In genomic region chr14:12820149-12820548, GRCm38 (mm10) we compare ENCODE assay signal across 19 mouse cellular contexts. TPM values are rescaled to one million over a fixed set of nuclear protein-coding genes. Genes with fewer than 3 reads are reported as not detected.
DNase-seq lines count a peak whose midpoint lies in the region; ATAC-seq and TF ChIP-seq lines count a peak whose summit lies in the region.
"Had no signal": no experiment of that assay in that cellular context is flagged by ENCODE, and none has a peak within 500 bp of the region (broad histone marks: within the 10 kb centered on the region; RNA-seq: fewer than 3 reads in every experiment).

No protein-coding gene starts in this region.

- WGBS in heart, embryonic 11.5 days (ENCODE audit: insufficient replicate concordance) = 16% methylated on average over 1 of the region's 1 CpGs
- WGBS in hindbrain, embryonic 15.5 days = 63% methylated on average over 1 of the region's 1 CpGs
- 79% methylated on average over 1 of the region's 1 CpGs for WGBS in neural tube, embryonic 14.5 days

- H3K9ac ChIP-seq in heart, embryonic 11.5 days (ENCODE audit: low read depth, low read length) = no peak overlapping the region
- no peak overlapping the region; the same call in 1 of the 2 replicates for H3K9ac ChIP-seq in hindbrain, embryonic 15.5 days
- H3K9ac ChIP-seq in neural tube, embryonic 14.5 days (replicated peaks; ENCODE audit: low read depth, low read length) = no peak overlapping the region
- H3K9ac ChIP-seq: kidney, embryonic 15.5 days; limb, embryonic 13.5 days; liver, embryonic 15.5 days had no signal

- no peak overlapping the region for H3K4me3 ChIP-seq in heart, embryonic 11.5 days (ENCODE audit: low read depth, low read length)
- peak overlapping the region; percentile 92 for H3K4me3 ChIP-seq in layer of hippocampus, adult 2 months
- peak overlapping the region; percentile 62 for H3K4me3 ChIP-seq in hindbrain, embryonic 15.5 days
- peak overlapping the region; percentile 63 for H3K4me3 ChIP-seq in neural tube, embryonic 14.5 days (ENCODE audit: low read depth, low read length)
- H3K4me3 ChIP-seq: kidney, embryonic 15.5 days; limb, embryonic 13.5 days; liver, embryonic 15.5 days had no signal

- peak overlapping the region; percentile 16 for H3K4me2 ChIP-seq in heart, embryonic 11.5 days
- peak overlapping the region; percentile 73 for H3K4me2 ChIP-seq in hindbrain, embryonic 15.5 days
- H3K4me2 ChIP-seq in neural tube, embryonic 14.5 days (ENCODE audit: low read depth, low read length) = peak overlapping the region; percentile 74
- H3K4me2 ChIP-seq: kidney, embryonic 15.5 days; limb, embryonic 13.5 days; liver, embryonic 15.5 days had no signal

- H3K36me3 ChIP-seq in heart, embryonic 11.5 days (ENCODE audit: control insufficient read depth, insufficient read depth, low read length) = no peaks in the 10 kb centered on the region
- H3K36me3 ChIP-seq in hindbrain, embryonic 15.5 days = no peaks in the 10 kb centered on the region
- no peaks in the 10 kb centered on the region for H3K36me3 ChIP-seq in neural tube, embryonic 14.5 days (ENCODE audit: control insufficient read depth, insufficient read depth, low read length)
- H3K36me3 ChIP-seq: kidney, embryonic 15.5 days; limb, embryonic 13.5 days; liver, embryonic 15.5 days had no signal

- H3K27me3 ChIP-seq in heart, embryonic 11.5 days (ENCODE audit: control insufficient read depth, insufficient read depth, low read length) = peaks cover 6% of the 10 kb centered on the region; the same call in 1 of the 2 replicates
- no peaks in the 10 kb centered on the region for H3K27me3 ChIP-seq in hindbrain, embryonic 15.5 days
- no peaks in the 10 kb centered on the region for H3K27me3 ChIP-seq in neural tube, embryonic 14.5 days (ENCODE audit: control insufficient read depth, insufficient read depth, low read length)

- no peak overlapping the region for H3K27ac ChIP-seq in heart, embryonic 11.5 days (ENCODE audit: low read depth, low read length)
- peak overlapping the region; percentile 99; the same call in 1 of the 2 replicates for H3K27ac ChIP-seq in layer of hippocampus, adult 2 months
- no peak overlapping the region for H3K27ac ChIP-seq in hindbrain, embryonic 15.5 days (replicated peaks)
- H3K27ac ChIP-seq in neural tube, embryonic 14.5 days (ENCODE audit: low read depth, low read length) = no peak overlapping the region
- H3K27ac ChIP-seq: kidney, embryonic 15.5 days; limb, embryonic 13.5 days; liver, embryonic 15.5 days had no signal

- no peaks in the 10 kb centered on the region for H3K9me3 ChIP-seq in heart, embryonic 11.5 days (replicated peaks; ENCODE audit: control insufficient read depth, low read length)
- H3K9me3 ChIP-seq in hindbrain, embryonic 15.5 days = no peaks in the 10 kb centered on the region
- H3K9me3 ChIP-seq in neural tube, embryonic 14.5 days (ENCODE audit: control insufficient read depth, low read length) = no peaks in the 10 kb centered on the region
- H3K9me3 ChIP-seq: kidney, embryonic 15.5 days; limb, embryonic 13.5 days; liver, embryonic 15.5 days had no signal

- peaks cover 9% of the 10 kb centered on the region for H3K4me1 ChIP-seq in heart, embryonic 11.5 days (ENCODE audit: control insufficient read depth, insufficient read depth, low read length)
- H3K4me1 ChIP-seq in hindbrain, embryonic 15.5 days (replicated peaks) = peaks cover 39% of the 10 kb centered on the region
- H3K4me1 ChIP-seq in neural tube, embryonic 14.5 days (ENCODE audit: control insufficient read depth, insufficient read depth, low read length) = peaks cover 10% of the 10 kb centered on the region; the same call in 1 of the 2 replicates
- H3K4me1 ChIP-seq: liver, embryonic 15.5 days had no signal

- no peak for TF ChIP-seq CTCF in layer of hippocampus, adult 2 months (conservative IDR thresholded peaks at IDR 0.05)

- no peak for DNase-seq in heart, adult 8-10 months (ENCODE audit: low spot score)
- no peak for DNase-seq in layer of hippocampus, adult 2 months (ENCODE audit: low spot score in 2 of 2)
- DNase-seq in layer of hippocampus, adult 8-10 months (ENCODE audit: low spot score in 2 of 2) = no peak
- DNase-seq in adipocyte (ENCODE audit: low spot score) = no peak
- DNase-seq in thymus, postnatal 0 days (ENCODE audit: low spot score) = no peak
- DNase-seq: cerebellum, postnatal 10 days; lung, postnatal 10 days; right cerebral cortex, adult 18-20 months; spleen, adult 18-20 months; thymus, postnatal 14 days had no signal

- no peak for ATAC-seq in heart, embryonic 11.5 days (replicated peaks; ENCODE audit: insufficient number of reproducible peaks, low FRiP score, low TSS enrichment)
- ATAC-seq in hindbrain, embryonic 15.5 days (ENCODE audit: low FRiP score, low read depth) = no peak
- ATAC-seq in neural tube, embryonic 14.5 days (ENCODE audit: low read depth) = no peak
- ATAC-seq: Patski had no signal

RNA-seq across cellular contexts. Expression of gene Cadps, which starts 2.7 kb away (rescaled TPM):
- 1.9 and 2.3 TPM in 2 replicates for polyA plus RNA-seq in heart, embryonic 11.5 days (2014; fragmentation: Nextera tagmentation; extraction: Ambion mirVana)
- total RNA-seq in heart, adult 8-10 months (2022) = under 1 TPM; 0.06 to 0.17 (median 0.11) TPM
- 100 to 1,000 TPM; 232 to 234 TPM for total RNA-seq in layer of hippocampus, adult 2 months (2021)
- total RNA-seq in layer of hippocampus, adult 8-10 months (2022) = 100 to 1,000 TPM; 212 to 247 (median 230) TPM
- 40.8 and 44.0 TPM in 2 replicates for polyA plus RNA-seq in hindbrain, embryonic 15.5 days (2015; fragmentation: Nextera tagmentation; extraction: Ambion mirVana)
- 71.6 and 86.2 TPM in 2 replicates for polyA plus RNA-seq in neural tube, embryonic 14.5 days (2014; fragmentation: Nextera tagmentation; extraction: Ambion mirVana)
- polyA plus RNA-seq in thymus, postnatal 0 days (2015; fragmentation: Nextera tagmentation; extraction: Ambion mirVana) = 4.7 and 5.3 TPM in 2 replicates
- total RNA-seq: granulocyte monocyte progenitor cell, adult 5-6 weeks; megakaryocyte-erythroid progenitor cell, adult 5-6 weeks had no signal
- polyA plus RNA-seq: Patski had no signal

Comparison
In these comparisons a context has a peak if more than half of its experiments do, and no peak if none do; other contexts are left out.
1. H3K4me2 ChIP-seq: peak in every context shown above with its lines; median percentile 74 in neural tube, embryonic 14.5 days; 73 in hindbrain, embryonic 15.5 days; 16 in heart, embryonic 11.5 days.